Mouse (Mus musculus) myocyte (in vitro differentiated cells): ENCODE measurements around the gene Tmem150a.

Experiments
- E2F4 ChIP-seq: IDR thresholded peaks from one replicate; pipeline ENCODE4 v1.6.1; 2011; ENCODE audit warnings: mild to moderate bottlenecking, control low read depth, moderate library complexity; ENCODE audit not compliant: insufficient read depth
- MAX ChIP-seq: IDR thresholded peaks from one replicate; pipeline ENCODE4 v1.6.1; 2011; ENCODE audit warnings: low read depth, mild to moderate bottlenecking, control low read depth
- MYOG ChIP-seq, 3 experiments: IDR thresholded peaks; one replicate each; pipeline ENCODE4 v1.6.1; 2011; ENCODE audit warnings: control low read depth in 2 of 3, low read depth in 2 of 3, mild to moderate bottlenecking in 2 of 3; ENCODE audit not compliant: insufficient read length in 2 of 3, control insufficient read depth in 1 of 3, insufficient read depth in 1 of 3
- POLR2A ChIP-seq: IDR thresholded peaks from one replicate; pipeline ENCODE4 v1.6.1; 2011; ENCODE audit warnings: low read depth, mild to moderate bottlenecking, control low read depth, moderate library complexity; ENCODE audit not compliant: insufficient read length
- TCF3 ChIP-seq: IDR thresholded peaks from one replicate; pipeline ENCODE4 v1.6.1; 2011; ENCODE audit warnings: low read depth, control low read depth; ENCODE audit not compliant: insufficient read length
- USF1 ChIP-seq: IDR thresholded peaks from one replicate; pipeline ENCODE4 v1.6.1; 2011; ENCODE audit warnings: low read depth, mild to moderate bottlenecking, control low read depth, moderate library complexity

- TF ChIP-seq POLR2A: no peak
- no peak for TF ChIP-seq MAX
- TF ChIP-seq USF1: no peak
- no peak for TF ChIP-seq TCF3
- TF ChIP-seq E2F4: no peak
- TF ChIP-seq MYOG (IDR thresholded peaks at IDR 0.05; ENCODE audit: control insufficient read depth in 1 of 3, insufficient read depth in 1 of 3, insufficient read length in 2 of 3, low read depth in 2 of 3): no peak
Observed at GRCm38 (mm10) chr6:72352636-72353405, 2.4 kb upstream of the Tmem150a start.
